Mouse (Mus musculus): ENCODE measurements around the gene Prkaa2. TPM values are rescaled to one million over a fixed set of nuclear protein-coding genes. Genes with fewer than 3 reads are reported as not detected.

The Prkaa2 gene
- polyA plus RNA-seq, 1 experiment from 2014 or later, result 2.2 TPM

- no peak for ATAC-seq (ENCODE audit: insufficient read depth, low FRiP score, low read depth)
- no peak overlapping the region for H3K4me3 ChIP-seq (replicated peaks)
These were observed 123.6 kb downstream of the Prkaa2 start for GRCm38 (mm10) chr4:104985960-104986632.

More at GRCm38 (mm10) chr4:104985960-104986632, 123.6 kb downstream of the Prkaa2 start:
- no peaks in the 10 kb centered on the region for H3K4me1 ChIP-seq
- H3K27ac ChIP-seq, result no peak overlapping the region
- WGBS, result 70% methylated on average over 5 of the region's 5 CpGs
- H3K4me2 ChIP-seq, result no peak overlapping the region
- no peaks in the 10 kb centered on the region for H3K27me3 ChIP-seq (replicated peaks)
- no peak overlapping the region for H3K9ac ChIP-seq
- H3K9me3 ChIP-seq, result no peaks in the 10 kb centered on the region
- H3K36me3 ChIP-seq, result no peaks in the 10 kb centered on the region

Other genes with a start within 250 kb of the Prkaa2 start
- 0.12 and 0.73 TPM in 2 replicates for gene C8a, start 233.5 kb downstream of the Prkaa2 start, polyA plus RNA-seq (2015; fragmentation: Nextera tagmentation; extraction: Ambion mirVana)
- 0.08 and 0.09 TPM in 2 replicates for gene Fyb2, start 196.4 kb downstream of the Prkaa2 start, polyA plus RNA-seq (2015; fragmentation: Nextera tagmentation; extraction: Ambion mirVana)
- 61.7 and 62.9 TPM in 2 replicates for gene Plpp3, start 47.5 kb upstream of the Prkaa2 start, polyA plus RNA-seq (2015; fragmentation: Nextera tagmentation; extraction: Ambion mirVana)

All from stomach, embryonic 15.5 days (tissue).